Mouse (Mus musculus): ENCODE results near the gene Icam2. TPM values are rescaled to one million over a fixed set of nuclear protein-coding genes. Genes with fewer than 3 reads are reported as not detected.

The Icam2 gene
- total RNA-seq, 2 experiments from 2014 or later, result 4.0 to 9.8 TPM

DNA sequence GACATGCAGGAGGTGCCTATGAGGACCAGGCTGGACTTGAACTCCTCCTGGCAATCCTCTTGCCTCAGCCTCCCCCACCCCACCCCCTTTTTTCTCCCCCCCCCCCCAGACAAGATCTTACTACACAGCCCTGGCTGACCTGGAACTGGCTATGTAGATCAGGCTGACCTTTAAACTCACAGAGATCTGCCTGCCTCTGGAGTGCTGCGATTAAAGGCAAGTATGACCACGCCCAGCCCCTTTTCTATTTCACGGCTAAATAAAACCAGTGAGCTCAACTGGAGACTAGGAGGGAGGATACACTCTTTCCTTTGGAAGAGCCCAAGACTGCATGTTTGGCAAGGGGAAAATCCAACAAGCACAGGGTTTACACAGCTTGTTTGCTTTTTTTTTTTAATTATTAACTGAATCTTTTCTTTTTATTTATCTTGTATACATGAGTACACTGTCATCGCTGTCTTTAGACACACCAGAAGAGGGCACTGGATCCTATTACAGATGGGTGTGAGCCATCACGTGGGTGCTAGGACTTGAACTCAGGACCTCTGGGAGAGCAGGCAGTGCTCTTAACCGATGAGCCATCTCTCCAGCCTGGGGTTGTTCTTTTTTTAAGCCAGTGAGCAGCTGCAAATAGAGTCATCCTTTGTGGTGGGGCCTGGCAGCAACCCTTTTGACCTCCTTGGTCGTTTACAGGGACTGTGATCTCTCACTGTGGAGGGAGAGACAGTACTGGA is 4.9 kb upstream of the Icam2 start:
- ATAC-seq (replicated peaks; ENCODE audit: low FRiP score, poor library complexity, severe bottlenecking), result peak; percentile 64

DNA sequence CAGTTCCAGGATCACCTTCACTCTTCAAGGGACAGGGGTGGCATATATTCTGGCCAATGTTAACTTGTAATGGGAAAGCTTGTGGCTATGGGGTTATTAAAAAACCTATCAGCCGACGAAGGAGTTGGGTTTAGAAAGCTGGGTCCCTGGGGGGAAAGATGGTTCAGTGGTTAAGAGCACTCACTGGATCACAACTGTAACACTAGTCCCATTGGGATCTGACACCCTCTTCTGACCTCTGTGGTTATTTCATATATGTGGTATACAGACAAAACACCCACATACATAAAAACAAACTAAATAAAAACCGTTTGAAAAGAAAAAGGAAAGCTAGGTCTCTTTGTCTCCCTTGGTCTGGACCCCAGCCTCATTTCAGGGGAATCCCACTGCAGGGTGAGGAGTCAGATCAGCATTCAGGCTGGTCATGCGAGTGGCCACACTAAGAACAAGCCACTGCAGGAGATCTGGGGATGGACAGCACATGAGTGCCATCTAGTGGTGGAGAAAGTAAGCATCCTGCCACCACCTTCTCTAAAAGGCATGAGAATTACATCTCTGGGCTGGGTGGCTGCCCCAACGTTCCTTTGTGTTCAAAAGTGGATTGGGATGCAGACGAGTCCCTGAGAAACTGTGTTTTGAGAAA is 3.8 kb upstream of the Icam2 start:
- peak; percentile 88 for ATAC-seq (replicated peaks; ENCODE audit: low FRiP score, poor library complexity, severe bottlenecking)

DNA sequence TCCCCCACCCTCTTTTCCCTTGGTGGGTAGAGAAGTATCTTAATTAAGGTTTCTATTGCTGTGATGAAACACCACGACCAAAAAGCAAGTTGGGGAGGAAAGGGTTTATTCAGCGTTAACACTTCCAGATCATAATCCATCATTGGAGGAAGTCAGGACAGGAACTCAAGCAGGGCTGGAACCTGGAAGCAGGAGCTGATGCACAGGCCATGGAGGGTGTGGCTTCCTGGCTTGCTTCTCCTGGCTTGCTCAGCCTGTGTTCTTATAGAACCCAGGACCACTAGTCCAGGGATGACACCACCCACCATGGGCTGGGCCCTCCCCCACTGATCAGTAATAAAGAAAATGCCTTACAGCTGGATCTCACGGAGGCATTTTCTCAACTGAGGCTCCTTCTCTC is 2.9 kb upstream of the Icam2 start:
- ATAC-seq (replicated peaks; ENCODE audit: low FRiP score, poor library complexity, severe bottlenecking), result no peak

DNA sequence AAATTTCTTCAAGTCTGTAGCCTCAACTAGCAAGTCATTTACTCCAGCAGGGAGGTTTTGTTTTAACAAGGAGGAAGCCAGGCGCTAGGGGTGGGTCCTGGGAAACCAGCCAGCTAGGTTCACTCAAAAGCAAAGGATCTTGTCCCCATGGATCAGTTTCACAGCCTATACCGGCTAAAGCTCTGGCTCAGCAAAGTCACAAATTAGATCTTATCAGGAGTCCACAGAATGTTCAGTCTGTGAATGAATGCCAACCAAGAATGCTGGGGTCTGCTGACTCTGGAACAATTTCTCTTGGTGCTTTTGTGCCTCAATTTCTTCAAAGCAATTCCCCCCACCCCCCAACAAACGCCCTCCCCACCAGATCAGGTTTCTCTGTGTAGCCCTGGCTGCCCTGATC is 1.7 kb upstream of the Icam2 start:
- no peak for ATAC-seq (replicated peaks; ENCODE audit: low FRiP score, poor library complexity, severe bottlenecking)

DNA sequence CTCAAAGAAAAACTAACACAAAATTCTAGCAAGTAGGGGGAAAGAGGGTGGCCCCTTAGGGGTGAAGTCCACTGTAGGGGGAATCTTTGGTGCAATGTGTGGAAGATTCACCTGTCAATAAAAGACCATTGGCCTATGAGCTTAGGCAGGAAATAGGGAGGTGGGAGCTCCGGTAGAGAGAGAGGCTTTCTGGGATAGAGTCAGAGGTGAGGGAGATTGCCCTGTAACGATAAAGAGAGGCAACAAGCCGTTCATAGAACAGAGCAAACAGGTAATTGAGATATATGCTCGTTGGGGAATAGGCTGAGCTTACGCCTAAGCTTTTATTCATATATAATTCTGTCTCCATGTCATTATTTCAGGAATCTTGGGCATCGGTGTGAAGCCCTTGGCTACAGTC is 855 bp downstream of the Icam2 start:
- ATAC-seq (replicated peaks; ENCODE audit: low FRiP score, poor library complexity, severe bottlenecking), result no peak

DNA sequence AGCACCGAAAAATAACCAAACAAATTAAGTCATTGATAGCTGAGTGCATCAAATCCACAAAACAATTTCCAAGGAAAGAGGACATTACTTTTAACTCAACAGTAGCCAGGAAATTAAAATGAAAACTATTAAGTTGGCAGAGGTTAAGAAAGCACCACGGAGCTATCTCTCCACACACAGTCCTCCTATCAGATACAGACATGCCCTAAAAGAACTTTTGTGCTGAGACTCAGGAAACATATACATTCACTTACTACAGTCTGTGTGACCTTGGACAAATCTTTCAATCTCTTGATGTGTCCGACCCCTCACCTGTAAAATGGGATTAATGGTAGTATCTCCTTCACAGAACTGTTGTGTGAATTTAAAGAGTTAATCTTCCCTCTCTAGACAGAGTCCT is 1.5 kb downstream of the Icam2 start:
- ATAC-seq (replicated peaks; ENCODE audit: low FRiP score, poor library complexity, severe bottlenecking), result no peak

DNA sequence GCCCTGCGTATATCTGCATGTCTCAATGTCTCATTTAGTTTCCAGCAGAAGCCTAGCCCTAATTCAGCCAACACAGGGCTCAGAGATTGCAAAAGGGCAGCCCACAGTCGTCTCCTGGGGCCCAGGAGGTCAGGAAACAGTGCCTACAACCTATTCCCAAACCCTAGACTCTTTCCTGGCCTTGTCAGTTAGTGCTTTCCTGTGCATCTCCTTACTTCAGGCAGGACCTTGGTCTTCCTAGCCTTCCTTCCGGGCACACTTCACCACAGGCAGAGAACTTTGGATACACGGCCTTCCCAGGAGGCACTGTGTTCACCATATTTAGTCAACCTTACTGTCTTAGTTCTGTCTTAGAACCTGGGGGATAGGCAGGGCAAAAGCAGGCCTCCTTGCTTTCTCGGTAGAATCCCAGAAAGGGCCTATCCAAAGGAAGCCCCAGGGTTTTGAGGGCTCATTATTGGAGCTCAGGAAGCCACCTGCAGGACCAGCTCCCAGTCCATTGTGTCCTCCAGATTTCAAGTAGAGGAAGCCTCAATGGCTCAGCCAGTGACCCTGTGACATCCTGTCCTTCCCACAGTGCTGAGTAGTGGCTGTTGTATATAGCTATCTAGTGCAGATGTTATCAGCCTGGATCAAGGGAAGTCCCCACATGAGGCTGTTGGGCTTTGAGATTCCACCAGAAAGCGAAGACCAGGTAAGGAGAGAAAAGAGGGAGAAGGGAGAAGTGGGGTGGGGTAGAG is 4.7 kb downstream of the Icam2 start:
- no peak for ATAC-seq (replicated peaks; ENCODE audit: low FRiP score, poor library complexity, severe bottlenecking)

DNA sequence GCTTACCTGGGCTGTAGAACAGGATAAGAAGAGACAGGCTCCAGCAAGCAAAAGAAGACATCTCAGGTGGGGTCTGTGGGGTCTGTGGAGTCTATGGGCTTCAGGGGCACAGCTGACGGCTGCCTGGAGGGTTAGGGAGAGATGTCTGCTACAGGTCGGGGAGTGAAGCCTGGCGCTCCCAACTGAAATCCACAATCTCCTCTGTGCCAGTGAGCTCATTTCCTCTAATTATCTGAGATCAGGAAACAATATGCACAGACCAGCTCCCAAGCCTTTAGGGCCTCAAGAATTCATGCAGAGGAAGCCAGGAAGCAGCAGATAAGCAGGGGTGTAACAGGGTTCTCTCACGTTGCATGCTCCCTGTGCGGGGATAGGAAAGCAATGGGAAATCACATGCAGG is 5.5 kb downstream of the Icam2 start:
- ATAC-seq (replicated peaks; ENCODE audit: low FRiP score, poor library complexity, severe bottlenecking), result no peak

DNA sequence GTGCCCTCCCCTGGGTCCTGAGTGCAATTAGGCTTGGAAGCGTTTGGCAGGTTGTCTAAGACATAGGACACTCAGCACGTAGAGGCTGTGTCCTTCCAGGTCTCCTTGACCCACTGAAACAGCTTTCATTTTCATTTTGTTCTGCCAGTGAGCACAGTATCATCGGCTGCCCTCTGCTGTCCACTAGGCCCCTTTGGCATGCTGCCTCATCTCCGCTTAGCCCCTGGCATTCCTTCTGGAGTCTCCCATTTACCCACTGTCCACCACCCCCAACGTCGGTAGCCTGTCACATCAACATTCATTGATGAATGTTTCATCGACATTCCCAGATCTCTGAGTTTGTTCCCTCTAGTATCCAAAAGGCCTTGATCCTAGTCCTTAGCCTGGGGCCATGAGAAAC is 6.0 kb downstream of the Icam2 start:
- no peak for ATAC-seq (replicated peaks; ENCODE audit: low FRiP score, poor library complexity, severe bottlenecking)

DNA sequence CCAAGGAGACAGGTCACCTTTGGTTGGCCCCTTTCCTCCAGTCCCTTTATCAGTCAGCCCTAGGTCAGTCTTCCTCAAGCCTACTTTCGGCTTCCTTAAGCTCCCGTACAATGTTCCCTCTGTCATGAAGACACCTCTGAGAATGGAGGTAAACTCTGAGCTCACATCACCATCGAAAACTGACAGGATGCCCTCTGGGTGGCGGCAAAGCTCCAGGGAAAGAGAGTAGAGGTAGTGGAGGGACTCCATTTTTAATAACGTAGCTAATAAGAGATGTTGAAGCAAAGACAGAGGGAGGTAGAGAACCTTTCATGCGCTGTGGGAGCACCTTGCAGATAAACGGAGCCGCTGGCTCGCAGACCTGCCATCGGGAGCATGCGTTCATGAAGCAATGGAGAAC is 6.9 kb downstream of the Icam2 start:
- ATAC-seq (replicated peaks; ENCODE audit: low FRiP score, poor library complexity, severe bottlenecking), result no peak

DNA sequence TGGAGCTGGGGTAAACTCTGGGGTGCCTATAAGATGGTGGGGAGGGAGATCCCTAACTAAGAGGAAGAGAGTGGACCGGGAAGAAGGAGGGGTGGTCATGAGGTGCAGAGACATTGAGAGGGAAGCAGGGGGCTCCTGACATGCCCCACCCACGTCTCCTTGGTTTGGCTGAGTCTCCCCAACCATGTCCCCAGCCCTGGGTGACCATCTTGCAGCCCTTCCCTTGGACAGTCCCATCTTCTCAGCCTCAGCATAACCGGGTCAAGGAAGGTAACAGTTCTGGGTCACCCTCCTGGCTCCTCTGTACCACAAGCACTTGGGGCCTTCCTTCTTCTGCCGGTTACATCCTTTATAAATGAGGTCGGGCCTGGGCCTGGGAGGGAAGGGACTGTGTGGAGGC is 12.9 kb downstream of the Icam2 start:
- no peak for ATAC-seq (replicated peaks; ENCODE audit: low FRiP score, poor library complexity, severe bottlenecking)

DNA sequence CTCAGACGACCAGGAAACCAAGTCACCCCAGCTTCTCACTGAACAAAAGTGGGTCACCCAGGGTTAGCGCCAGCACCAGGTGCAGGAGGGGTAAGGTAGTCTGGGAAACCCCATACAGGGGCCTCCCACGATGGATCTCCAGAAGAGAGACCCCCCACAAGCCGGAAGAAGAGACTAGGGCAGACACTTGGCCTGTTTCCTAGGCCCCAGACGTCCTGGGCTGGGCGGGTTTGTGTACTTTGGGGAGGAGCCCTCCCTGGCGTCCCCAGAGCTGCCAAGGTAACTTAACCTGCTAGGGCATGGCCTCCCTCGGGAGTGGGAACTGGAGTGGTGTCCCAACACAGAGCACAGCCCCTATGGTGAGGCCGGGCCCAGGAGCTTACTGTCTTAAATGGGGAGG is 13.3 kb downstream of the Icam2 start:
- ATAC-seq (replicated peaks; ENCODE audit: low FRiP score, poor library complexity, severe bottlenecking), result no peak

DNA sequence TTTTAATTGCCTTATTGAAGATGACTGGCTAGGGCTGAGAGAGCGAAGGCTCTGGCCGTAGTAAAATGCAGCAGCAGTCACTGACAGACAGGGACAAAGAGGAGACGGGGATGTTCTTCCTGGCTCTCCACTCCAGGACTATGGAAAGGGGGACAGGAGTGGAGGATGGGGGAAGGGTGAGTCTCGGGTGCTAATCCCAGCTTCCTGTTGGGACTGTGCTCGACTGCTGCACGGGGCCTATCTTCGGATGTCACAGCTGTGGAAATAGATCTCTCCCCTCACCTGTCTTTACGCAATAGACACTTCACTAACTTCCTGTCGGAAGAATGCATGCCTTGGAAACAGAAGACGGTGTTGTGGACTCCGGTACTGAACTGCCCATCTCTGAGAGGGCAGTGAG is 13.9 kb downstream of the Icam2 start:
- no peak for ATAC-seq (replicated peaks; ENCODE audit: low FRiP score, poor library complexity, severe bottlenecking)

DNA sequence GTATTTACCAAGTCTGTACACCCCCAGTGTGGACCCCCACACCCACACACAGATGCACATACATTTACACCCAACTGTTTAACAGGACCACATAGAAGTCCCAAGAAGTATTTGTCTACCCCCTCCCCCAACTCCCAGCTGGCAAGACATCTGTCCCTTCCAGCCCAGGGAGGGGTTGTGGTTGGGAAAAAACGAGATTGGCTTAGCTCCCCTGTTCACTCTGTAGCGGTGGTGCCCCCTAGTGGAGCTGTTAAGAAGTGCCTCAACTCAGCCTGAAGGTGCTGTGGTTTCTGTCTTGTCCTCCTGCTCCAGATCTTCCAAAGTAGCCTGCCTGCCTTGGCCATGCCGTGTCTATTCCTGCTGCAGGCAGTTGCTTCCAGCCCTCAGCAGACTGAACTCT is 21.6 kb downstream of the Icam2 start:
- ATAC-seq (replicated peaks; ENCODE audit: low FRiP score, poor library complexity, severe bottlenecking), result peak; percentile 76

DNA sequence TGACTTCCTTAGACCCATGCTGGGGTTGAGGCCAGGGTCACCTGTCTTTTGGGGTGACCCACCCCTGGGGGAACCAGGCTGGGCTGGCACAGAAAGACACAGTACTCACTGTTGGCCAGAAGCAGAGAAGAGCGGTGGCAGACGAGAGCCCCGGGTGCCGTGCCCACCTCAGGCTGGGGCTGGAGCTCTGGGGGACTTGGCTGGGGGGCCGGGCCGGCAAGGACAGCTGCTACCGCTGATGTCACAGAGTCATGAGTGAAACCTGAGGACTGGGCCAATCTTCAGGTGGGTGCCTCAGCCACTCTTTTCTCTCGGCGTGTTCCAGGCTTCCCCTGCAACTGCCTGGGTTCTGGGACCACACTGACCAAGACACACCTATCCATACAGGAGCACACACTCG is 22.5 kb downstream of the Icam2 start, which contains the start of gene Prr29:
Prr29 (plus strand) TSS at position 107 of the 400 bp plus-strand sequence.
- ATAC-seq (replicated peaks; ENCODE audit: low FRiP score, poor library complexity, severe bottlenecking), result no peak

DNA sequence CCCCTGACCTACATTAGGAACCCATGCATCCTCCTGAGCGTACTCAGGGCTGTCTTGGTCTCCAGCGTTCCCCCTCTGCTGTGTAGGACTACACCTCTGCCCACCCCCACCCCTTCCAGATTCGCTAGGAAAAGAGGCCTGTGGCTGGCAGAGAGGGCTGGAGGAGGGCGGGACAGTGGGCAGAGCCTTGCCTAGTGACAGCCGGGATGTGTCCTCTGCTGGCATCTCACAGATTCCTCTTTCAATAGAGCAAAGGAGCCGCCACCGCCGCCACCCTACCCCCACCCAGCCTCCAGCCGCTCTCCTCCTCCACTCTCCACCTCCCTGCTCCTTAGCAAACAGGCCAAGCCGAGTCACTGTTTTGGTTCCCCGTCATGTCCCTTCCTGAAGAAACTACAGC is 23.2 kb downstream of the Icam2 start:
- ATAC-seq (replicated peaks; ENCODE audit: low FRiP score, poor library complexity, severe bottlenecking), result no peak

DNA sequence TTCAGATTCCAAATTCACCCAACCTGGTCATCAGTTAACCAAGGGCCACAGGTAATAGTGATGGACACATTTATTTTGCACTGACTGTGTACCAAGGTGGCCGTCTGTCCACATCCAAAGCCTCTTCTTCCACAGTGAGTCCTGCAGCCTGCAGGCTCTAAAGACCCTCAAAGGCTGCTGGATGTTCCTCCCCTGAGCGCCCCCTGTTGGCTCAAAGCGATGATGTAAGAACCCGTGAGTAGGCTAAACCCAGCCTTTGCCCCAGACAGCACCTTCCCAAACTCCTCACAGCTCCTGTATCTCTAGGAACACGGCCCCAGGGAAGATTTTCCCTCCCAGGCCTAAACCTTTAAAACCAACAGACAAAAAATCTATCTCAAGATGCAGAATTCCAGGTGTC is 28.5 kb downstream of the Icam2 start:
- no peak for ATAC-seq (replicated peaks; ENCODE audit: low FRiP score, poor library complexity, severe bottlenecking)

DNA sequence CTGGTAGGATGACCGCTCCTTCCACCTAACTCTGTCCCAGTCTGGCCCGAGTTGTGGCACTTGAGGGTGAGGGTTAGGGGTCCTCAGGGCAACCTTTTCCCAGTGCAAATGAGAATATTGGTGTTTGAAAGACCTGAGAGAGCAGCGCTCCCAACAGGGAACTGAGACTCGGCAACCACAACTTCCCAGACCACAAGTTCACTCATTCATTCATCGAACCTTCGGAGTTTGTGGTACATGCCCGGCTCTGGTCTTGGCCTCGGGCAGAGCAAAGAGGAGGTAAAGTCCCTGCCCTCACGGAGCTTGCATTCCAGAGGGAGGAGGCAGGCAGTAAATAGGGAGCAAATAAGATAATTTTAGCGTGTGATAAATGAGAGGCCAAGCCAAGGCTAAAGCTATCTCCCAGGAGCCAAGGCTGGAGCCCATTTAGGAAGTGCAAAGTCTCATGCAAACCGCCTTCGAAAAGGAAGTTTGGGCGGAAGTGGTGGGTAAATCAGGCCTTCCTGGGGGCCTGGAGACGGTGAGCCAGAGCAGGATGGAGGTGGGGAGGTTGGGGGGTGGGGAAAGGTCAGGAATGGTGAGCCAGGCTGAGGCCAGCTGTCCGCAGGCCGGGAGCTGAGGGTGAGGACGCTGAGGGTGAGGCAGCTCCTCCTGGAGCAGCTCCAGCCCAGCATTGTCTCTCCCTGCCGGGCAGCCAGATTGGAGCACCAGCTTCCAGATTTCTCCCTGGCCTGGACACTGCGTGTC is 32.3 kb downstream of the Icam2 start:
- ATAC-seq (replicated peaks; ENCODE audit: low FRiP score, poor library complexity, severe bottlenecking), result no peak

DNA sequence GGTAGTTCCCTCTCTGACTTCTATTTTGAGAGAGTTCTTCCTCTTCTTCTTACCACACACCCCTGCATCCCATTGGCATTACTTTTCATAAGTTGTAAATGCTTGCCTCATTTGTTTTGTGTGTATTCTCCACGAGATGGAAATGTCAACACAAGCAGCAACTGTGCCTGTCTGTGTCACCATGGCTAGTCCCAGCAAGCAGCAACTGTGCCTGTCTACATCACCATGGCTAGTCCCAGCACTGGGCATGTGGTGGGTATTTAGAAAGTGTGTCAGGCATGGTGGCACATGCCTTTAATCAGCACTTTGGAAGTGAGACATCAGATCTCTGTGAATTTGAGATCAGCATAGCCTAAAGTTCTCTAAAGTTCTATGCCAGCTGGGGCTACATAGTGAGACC is 33.7 kb downstream of the Icam2 start:
- ATAC-seq (replicated peaks; ENCODE audit: low FRiP score, poor library complexity, severe bottlenecking), result no peak

DNA sequence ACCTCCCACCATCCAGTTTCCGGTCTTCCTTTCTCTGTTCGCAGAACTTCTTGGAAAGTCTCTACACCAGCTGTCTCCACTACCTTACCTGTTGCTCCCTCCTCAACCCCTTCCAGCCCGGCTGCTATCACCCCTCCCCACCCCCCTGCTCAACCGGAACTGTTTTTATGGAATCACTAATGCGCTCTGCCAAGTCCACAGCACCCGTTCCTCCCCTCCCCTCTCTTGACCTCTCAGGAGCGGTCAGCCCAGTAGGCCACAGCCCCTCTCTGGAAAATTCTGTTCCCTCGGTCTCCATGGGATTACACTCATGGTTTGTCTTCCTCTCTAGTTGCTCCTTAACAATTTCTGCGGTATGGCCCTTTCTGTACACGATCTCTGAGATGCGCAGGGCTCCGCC is 34.7 kb downstream of the Icam2 start, which contains the start of gene Scn4a:
Scn4a (minus strand) TSS at position 101 of the 400 bp plus-strand sequence.
- no peak for ATAC-seq (replicated peaks; ENCODE audit: low FRiP score, poor library complexity, severe bottlenecking)

All from erythroblast, adult 5-6 weeks (primary cell).